Mouse (Mus musculus): ENCODE measurements around the gene Wfdc15a. TPM values are rescaled to one million over a fixed set of nuclear protein-coding genes. Genes with fewer than 3 reads are reported as not detected.

Gene Wfdc15a
- 104 TPM for polyA plus RNA-seq (2014; fragmentation: Illumina TruSeq; extraction: RNeasy Lipid Tissue Mini Kit (QIAGEN cat#74804); ENCODE audit: low read depth, low replicate concordance)

GRCm38 (mm10) chr2:164199626-164200327 is at the start of gene Wfdc15a:
Gene Wfdc15a (minus strand): TSS chr2:164200130.

GRCm38 (mm10) chr2:164238366-164238765 is 38.4 kb upstream of the Wfdc15a start, which contains the start of gene Svs2:
Gene Svs2 (minus strand): TSS chr2:164238466.

GRCm38 (mm10) chr2:164221522-164221921 is 21.6 kb upstream of the Wfdc15a start, which contains the start of gene Wfdc15b:
Gene Wfdc15b (minus strand): TSS chr2:164221660.

GRCm38 (mm10) chr2:164190576-164190975 is 9.4 kb downstream of the Wfdc15a start, which contains the start of gene Wfdc12:
Gene Wfdc12 (minus strand): TSS chr2:164190608.

GRCm38 (mm10) chr2:164182692-164183255 is 17.2 kb downstream of the Wfdc15a start, which contains the start of gene Wfdc5:
Gene Wfdc5 (minus strand): TSS chr2:164182742.

GRCm38 (mm10) chr2:164170902-164171301 is 29.0 kb downstream of the Wfdc15a start, which contains the start of gene Kcns1:
Gene Kcns1 (minus strand): TSS chr2:164171113.

Other genes starting within 250 kb of the Wfdc15a start
- gene Ywhab, start 205.2 kb downstream of the Wfdc15a start, polyA plus RNA-seq (2014; fragmentation: Illumina TruSeq; extraction: RNeasy Lipid Tissue Mini Kit (QIAGEN cat#74804); ENCODE audit: low read depth, low replicate concordance) = 68.3 TPM
- 0.42 TPM for gene Pabpc1l, start 174.7 kb downstream of the Wfdc15a start, polyA plus RNA-seq (2014; fragmentation: Illumina TruSeq; extraction: RNeasy Lipid Tissue Mini Kit (QIAGEN cat#74804); ENCODE audit: low read depth, low replicate concordance)
- 62.3 TPM for gene Stk4, start 129.8 kb downstream of the Wfdc15a start, polyA plus RNA-seq (2014; fragmentation: Illumina TruSeq; extraction: RNeasy Lipid Tissue Mini Kit (QIAGEN cat#74804); ENCODE audit: low read depth, low replicate concordance)
- gene Tomm34, start 129.0 kb downstream of the Wfdc15a start, polyA plus RNA-seq (2014; fragmentation: Illumina TruSeq; extraction: RNeasy Lipid Tissue Mini Kit (QIAGEN cat#74804); ENCODE audit: low read depth, low replicate concordance) = 21.5 TPM
- 0.07 TPM for gene Kcns1, start 29.0 kb downstream of the Wfdc15a start, polyA plus RNA-seq (2014; fragmentation: Illumina TruSeq; extraction: RNeasy Lipid Tissue Mini Kit (QIAGEN cat#74804); ENCODE audit: low read depth, low replicate concordance)
- gene Wfdc5, start 17.4 kb downstream of the Wfdc15a start, polyA plus RNA-seq (2014; fragmentation: Illumina TruSeq; extraction: RNeasy Lipid Tissue Mini Kit (QIAGEN cat#74804); ENCODE audit: low read depth, low replicate concordance) = not detected
- gene Wfdc12, start 9.5 kb downstream of the Wfdc15a start, polyA plus RNA-seq (2014; fragmentation: Illumina TruSeq; extraction: RNeasy Lipid Tissue Mini Kit (QIAGEN cat#74804); ENCODE audit: low read depth, low replicate concordance) = not detected
- 0.62 TPM for gene Wfdc15b, start 21.5 kb upstream of the Wfdc15a start, polyA plus RNA-seq (2014; fragmentation: Illumina TruSeq; extraction: RNeasy Lipid Tissue Mini Kit (QIAGEN cat#74804); ENCODE audit: low read depth, low replicate concordance)
- gene Svs2, start 38.3 kb upstream of the Wfdc15a start, polyA plus RNA-seq (2014; fragmentation: Illumina TruSeq; extraction: RNeasy Lipid Tissue Mini Kit (QIAGEN cat#74804); ENCODE audit: low read depth, low replicate concordance) = not detected
- 0.50 TPM for gene Svs3b, start 56.5 kb upstream of the Wfdc15a start, polyA plus RNA-seq (2014; fragmentation: Illumina TruSeq; extraction: RNeasy Lipid Tissue Mini Kit (QIAGEN cat#74804); ENCODE audit: low read depth, low replicate concordance)
- gene Svs4, start 78.3 kb upstream of the Wfdc15a start, polyA plus RNA-seq (2014; fragmentation: Illumina TruSeq; extraction: RNeasy Lipid Tissue Mini Kit (QIAGEN cat#74804); ENCODE audit: low read depth, low replicate concordance) = 1.5 TPM
- gene Svs3a, start 89.1 kb upstream of the Wfdc15a start, polyA plus RNA-seq (2014; fragmentation: Illumina TruSeq; extraction: RNeasy Lipid Tissue Mini Kit (QIAGEN cat#74804); ENCODE audit: low read depth, low replicate concordance) = not detected
- 3.8 TPM for gene Svs6, start 116.6 kb upstream of the Wfdc15a start, polyA plus RNA-seq (2014; fragmentation: Illumina TruSeq; extraction: RNeasy Lipid Tissue Mini Kit (QIAGEN cat#74804); ENCODE audit: low read depth, low replicate concordance)
- 8.0 TPM for gene Svs5, start 132.6 kb upstream of the Wfdc15a start, polyA plus RNA-seq (2014; fragmentation: Illumina TruSeq; extraction: RNeasy Lipid Tissue Mini Kit (QIAGEN cat#74804); ENCODE audit: low read depth, low replicate concordance)
- 0.27 TPM for gene Slpi, start 189.0 kb upstream of the Wfdc15a start, polyA plus RNA-seq (2014; fragmentation: Illumina TruSeq; extraction: RNeasy Lipid Tissue Mini Kit (QIAGEN cat#74804); ENCODE audit: low read depth, low replicate concordance)
- gene Rbpjl, start 203.0 kb upstream of the Wfdc15a start, polyA plus RNA-seq (2014; fragmentation: Illumina TruSeq; extraction: RNeasy Lipid Tissue Mini Kit (QIAGEN cat#74804); ENCODE audit: low read depth, low replicate concordance) = not detected
- gene Matn4, start 205.0 kb upstream of the Wfdc15a start, polyA plus RNA-seq (2014; fragmentation: Illumina TruSeq; extraction: RNeasy Lipid Tissue Mini Kit (QIAGEN cat#74804); ENCODE audit: low read depth, low replicate concordance) = not detected
- gene Sdc4, start 243.8 kb upstream of the Wfdc15a start, polyA plus RNA-seq (2014; fragmentation: Illumina TruSeq; extraction: RNeasy Lipid Tissue Mini Kit (QIAGEN cat#74804); ENCODE audit: low read depth, low replicate concordance) = 23.5 TPM